Mouse (Mus musculus) liver, postnatal 0 days (tissue): ENCODE measurements around the gene Spns1. TPM values are rescaled to one million over a fixed set of nuclear protein-coding genes. Genes with fewer than 3 reads are reported as not detected.
"Not testable (repeated sequence)": the region's sequence is repeated elsewhere in the genome, so short reads cannot be mapped to it uniquely, and the experiment has no call there.

Experiments
- ATAC-seq: fragments of 200-750 bp; cut with Nextera tagmentation; 2 replicates; pipeline ENCODE4 v1.8.0; 2017; ENCODE audit warnings: mild to moderate bottlenecking, moderate library complexity
- DNase-seq: peaks from one replicate; pipeline ENCODE4 v3.0.0-alpha.2; 2016
- H3K27ac ChIP-seq: fragments of 300-500 bp; sonication (generic); 2 replicates; pipeline ENCODE4 v1.5.1; 2014; ENCODE audit warnings: antibody characterized with exemption, moderate library complexity, mild to moderate bottlenecking, low read depth
- H3K27me3 ChIP-seq: fragments of 300-500 bp; sonication (generic); 2 replicates; pipeline ENCODE4 v1.6.1; 2014; ENCODE audit warnings: low read length, control low read depth, mixed read lengths; ENCODE audit not compliant: insufficient read depth
- H3K36me3 ChIP-seq: fragments of 300-500 bp; sonication (generic); replicated peaks from 2 replicates; pipeline ENCODE4 v1.6.1; 2014; ENCODE audit warnings: mild to moderate bottlenecking, control low read depth, low read length, moderate library complexity, mixed read lengths; ENCODE audit not compliant: insufficient read depth
- H3K4me1 ChIP-seq: fragments of 300-500 bp; sonication (generic); 2 replicates; pipeline ENCODE4 v1.6.1; 2014; ENCODE audit warnings: antibody characterized with exemption, mild to moderate bottlenecking, control low read depth; ENCODE audit not compliant: insufficient read depth
- H3K4me2 ChIP-seq: fragments of 300-500 bp; sonication (generic); 2 replicates; pipeline ENCODE4 v1.6.1; 2014; ENCODE audit warnings: low read depth, mild to moderate bottlenecking, low read length, moderate library complexity, mixed read lengths
- H3K4me3 ChIP-seq: fragments of 300-500 bp; sonication (generic); 2 replicates; pipeline ENCODE4 v1.5.1; 2014; ENCODE audit warnings: low read depth, low read length
- H3K9ac ChIP-seq: fragments of 300-500 bp; sonication (generic); replicated peaks from 2 replicates; pipeline ENCODE4 v1.6.1; 2014; ENCODE audit warnings: mild to moderate bottlenecking, moderate library complexity
- H3K9me3 ChIP-seq: fragments of 300-500 bp; sonication (generic); 2 replicates; pipeline ENCODE4 v1.6.1; 2016; ENCODE audit warnings: mild to moderate bottlenecking, control low read depth, low read length, mixed read lengths
- CTCF ChIP-seq: sonication (generic); IDR thresholded peaks from 2 replicates; pipeline ENCODE4 v1.5.1; 2016; ENCODE audit warnings: antibody characterized with exemption, low read depth
- EP300 ChIP-seq: IDR thresholded peaks from 2 replicates; pipeline ENCODE4 v1.6.1; 2016; ENCODE audit warnings: antibody characterized with exemption, low read depth, mild to moderate bottlenecking
- WGBS: fragments of 180-500 bp; shearing (Covaris S2); extraction: QIAGEN DNeasy Blood & Tissue Kit; methylation state at CpG from one replicate; pipeline ENCODE4 v1.1.7; 2014; ENCODE audit not compliant: insufficient replicate concordance; 5-methylcytosine and 5-hydroxymethylcytosine counted together
- polyA plus RNA-seq: library from polyadenylated mRNA; unstranded; fragments of >200 nt; fragmentation: Nextera tagmentation; extraction: Ambion mirVana; gene quantifications from 2 replicates; pipeline ENCODE4 v1.2.1, GENCODE M21; 2015

The Spns1 gene
- polyA plus RNA-seq, 1 experiment from 2014 or later = 18.6 TPM

DNA sequence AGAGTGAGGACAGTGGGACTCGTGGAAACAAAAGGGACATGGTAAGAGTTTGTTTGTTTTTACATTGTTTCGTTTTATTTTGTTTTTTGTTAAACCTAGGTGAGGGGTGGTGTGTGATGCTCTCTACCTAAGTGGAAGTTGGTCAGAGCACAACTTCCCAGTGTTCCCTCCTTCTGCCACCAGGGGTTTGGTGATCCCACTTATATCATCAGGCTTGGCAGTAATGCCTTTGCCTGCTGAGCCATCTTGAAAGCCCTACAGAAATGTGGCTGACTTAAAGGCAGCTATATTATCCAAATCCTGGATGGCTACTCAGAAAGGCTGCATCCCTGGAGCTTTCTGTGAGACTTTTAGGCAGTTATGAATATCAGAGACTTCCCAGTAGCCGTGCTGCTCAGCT is 44.6 kb downstream of the Spns1 start:
- H3K27me3 ChIP-seq = no peaks in the 10 kb centered on the region
- no peak for ATAC-seq
- H3K36me3 ChIP-seq = no peaks in the 10 kb centered on the region
- H3K9me3 ChIP-seq = no peaks in the 10 kb centered on the region
- no peak overlapping the region for H3K9ac ChIP-seq
- TF ChIP-seq EP300 = no peak
- no peak for TF ChIP-seq CTCF
- no peaks in the 10 kb centered on the region for H3K4me1 ChIP-seq
- no peak overlapping the region for H3K4me3 ChIP-seq
- no peak overlapping the region for H3K4me2 ChIP-seq
- no peak for DNase-seq
- H3K27ac ChIP-seq = no peak overlapping the region
- 57% methylated on average over 3 of the region's 3 CpGs for WGBS

- Histone ChIP-seq H3K36me3 (no peaks in the 10 kb centered on the region), H3K4me1 (no peaks in the 10 kb centered on the region), H3K9ac (no peak overlapping the region), H3K27ac (no peak overlapping the region), H3K27me3 (no peaks in the 10 kb centered on the region), H3K4me2 (no peak overlapping the region), H3K9me3 (no peaks in the 10 kb centered on the region), H3K4me3 (no peak overlapping the region)
- ATAC-seq (no peak), DNase-seq (no peak)
- TF ChIP-seq EP300 (no peak), CTCF (no peak)
- WGBS = 54% methylated on average over 2 of the region's 2 CpGs
Observed at GRCm38 (mm10) chr7:126330693-126331092, 46.6 kb downstream of the Spns1 start.

DNA sequence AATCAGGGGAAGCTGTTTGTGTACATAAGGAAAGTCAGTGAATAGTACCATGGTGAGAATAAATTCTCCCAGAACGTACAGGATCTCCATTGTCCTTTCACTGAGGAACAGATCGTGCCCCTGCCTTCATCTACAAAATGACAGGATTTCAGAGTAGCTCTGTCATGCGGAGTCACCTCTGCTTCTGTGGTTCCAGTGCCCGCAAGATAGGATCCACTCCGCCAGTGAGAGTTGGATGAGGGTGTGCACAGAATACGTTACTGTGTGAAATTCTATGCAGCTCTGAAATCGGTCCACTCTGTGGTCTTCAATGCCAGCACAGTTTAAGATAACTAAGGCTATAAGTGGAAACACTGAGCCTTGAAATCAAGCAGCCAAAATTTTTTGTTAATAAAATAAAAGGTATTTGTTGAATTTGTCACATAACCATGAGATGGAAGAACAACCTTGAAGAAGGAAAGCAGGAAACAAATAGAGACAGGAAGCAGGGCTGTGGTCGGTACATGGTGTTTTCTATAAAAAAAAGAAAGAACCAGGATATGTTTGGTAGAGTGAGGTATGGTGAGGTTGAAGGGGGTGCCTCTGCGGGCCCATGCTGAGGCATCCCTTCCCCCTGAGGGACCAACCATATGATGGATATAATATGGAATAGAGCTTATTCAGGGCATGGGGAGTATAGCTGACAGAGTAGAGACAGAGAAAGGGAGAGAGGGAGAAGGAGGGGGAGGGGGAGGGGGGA is 47.2 kb downstream of the Spns1 start:
- Histone ChIP-seq H3K27ac (no peak overlapping the region), H3K27me3 (no peaks in the 10 kb centered on the region), H3K4me2 (no peak overlapping the region), H3K9me3 (no peaks in the 10 kb centered on the region), H3K36me3 (no peaks in the 10 kb centered on the region), H3K4me3 (no peak overlapping the region), H3K4me1 (no peaks in the 10 kb centered on the region), H3K9ac (no peak overlapping the region)
- TF ChIP-seq EP300 = no peak
- TF ChIP-seq CTCF = no peak
- ATAC-seq (no peak), DNase-seq (no peak)
- WGBS = 40% methylated on average over 9 of the region's 9 CpGs

- H3K27me3 ChIP-seq, H3K9me3 ChIP-seq, ATAC-seq, H3K9ac ChIP-seq, H3K27ac ChIP-seq, H3K4me3 ChIP-seq, DNase-seq, H3K4me1 ChIP-seq, H3K4me2 ChIP-seq, H3K36me3 ChIP-seq: not testable (repeated sequence)
- WGBS = 82% methylated on average over 4 of the region's 6 CpGs
Observed at GRCm38 (mm10) chr7:126328848-126329247, 48.4 kb downstream of the Spns1 start.

DNA sequence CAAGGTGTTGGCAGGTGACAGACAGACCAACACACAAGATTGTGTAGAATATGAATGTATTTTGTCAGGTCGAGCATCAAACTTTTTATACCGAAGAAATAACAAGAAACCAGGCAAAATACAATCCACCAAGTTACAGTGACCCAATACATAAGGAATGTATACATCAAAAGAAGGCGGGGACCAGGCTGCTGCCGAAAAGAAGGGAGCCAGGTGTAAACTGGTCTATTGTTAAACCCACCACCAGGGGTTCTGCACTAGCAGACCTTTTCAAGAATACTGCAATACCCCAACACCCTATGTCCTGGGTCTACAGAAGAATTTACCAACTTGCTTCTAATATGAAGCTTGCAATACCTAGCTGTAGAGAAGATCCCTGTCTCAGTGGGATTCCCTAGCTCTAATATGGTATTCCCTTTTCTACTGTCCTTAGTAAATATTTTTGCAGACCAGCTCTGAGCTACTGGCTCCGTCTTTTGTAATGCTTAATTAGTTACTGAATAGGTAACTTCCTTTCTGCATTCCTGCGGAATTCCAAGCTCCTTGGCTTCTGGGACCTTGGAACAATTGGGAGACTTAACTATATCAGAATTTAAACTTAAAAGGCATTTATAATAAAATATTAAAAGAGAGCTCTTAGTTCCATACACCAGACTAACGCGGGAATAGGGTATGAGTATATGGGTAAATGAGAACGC is 51.5 kb downstream of the Spns1 start:
- not testable (repeated sequence) for H3K9ac ChIP-seq, DNase-seq, H3K27ac ChIP-seq, H3K4me3 ChIP-seq, H3K27me3 ChIP-seq, H3K4me2 ChIP-seq, H3K4me1 ChIP-seq, ATAC-seq, H3K36me3 ChIP-seq, H3K9me3 ChIP-seq
- 38% methylated on average over 9 of the region's 9 CpGs for WGBS

DNA sequence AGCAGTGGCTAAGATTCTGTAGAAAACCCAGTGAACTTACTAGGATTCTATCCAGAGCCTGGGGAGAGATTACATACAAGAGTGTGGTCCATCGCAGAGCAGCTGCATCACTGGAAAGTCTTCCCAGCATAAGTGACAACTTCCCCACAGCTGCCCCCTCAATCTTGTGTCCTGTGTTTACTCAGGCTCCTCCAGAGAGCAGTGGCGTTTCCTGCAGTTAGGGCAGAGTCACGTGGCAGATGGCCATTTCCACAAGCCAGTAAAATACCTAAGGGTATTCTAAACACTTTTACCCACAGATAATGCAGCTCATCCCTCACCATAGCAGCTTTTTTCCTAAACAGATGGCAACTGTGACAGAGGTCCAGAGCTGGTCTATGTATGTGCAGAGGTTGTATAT is 52.5 kb downstream of the Spns1 start:
- no peaks in the 10 kb centered on the region for H3K36me3 ChIP-seq
- H3K4me1 ChIP-seq = no peaks in the 10 kb centered on the region
- no peaks in the 10 kb centered on the region for H3K9me3 ChIP-seq
- no peak overlapping the region for H3K27ac ChIP-seq
- 13% methylated on average over 3 of the region's 3 CpGs for WGBS
- H3K27me3 ChIP-seq = peaks cover 5% of the 10 kb centered on the region; the same call in 1 of the 2 replicates
- no peak overlapping the region for H3K9ac ChIP-seq
- no peak overlapping the region for H3K4me2 ChIP-seq
- no peak overlapping the region for H3K4me3 ChIP-seq
- DNase-seq (no peak), ATAC-seq (no peak)
- no peak for TF ChIP-seq EP300
- no peak for TF ChIP-seq CTCF
